Mouse (Mus musculus) myocyte (in vitro differentiated cells): Measurements from ENCODE around the gene Dab1. TPM values are rescaled to one million over a fixed set of nuclear protein-coding genes. Genes with fewer than 3 reads are reported as not detected.

ENCODE experiments used
- H3K27me3 ChIP-seq: one replicate; pipeline ENCODE4 v1.6.1; 2011; ENCODE audit not compliant: control insufficient read depth, insufficient read depth, insufficient read length
- H3K36me3 ChIP-seq: one replicate; pipeline ENCODE4 v1.6.1; 2011; ENCODE audit not compliant: control insufficient read depth, insufficient read depth
- H3K4me2 ChIP-seq: one replicate; pipeline ENCODE4 v1.6.1; 2011; ENCODE audit warnings: low read depth, control low read depth
- H3K4me3 ChIP-seq: one replicate; pipeline ENCODE4 v1.5.1; 2011; ENCODE audit warnings: mild to moderate bottlenecking, control low read depth, moderate library complexity
- H3K79me2 ChIP-seq: one replicate; pipeline ENCODE4 v1.6.1; 2011; ENCODE audit not compliant: control insufficient read depth, insufficient read depth
- H3ac ChIP-seq: one replicate; pipeline ENCODE4 v1.6.1; 2011; ENCODE audit not compliant: control insufficient read depth, insufficient read length
- CEBPB ChIP-seq: IDR thresholded peaks from 2 replicates; pipeline ENCODE4 v1.6.1; 2011; ENCODE audit warnings: mild to moderate bottlenecking, moderate library complexity; ENCODE audit not compliant: poor library complexity, insufficient read depth, severe bottlenecking
- E2F4 ChIP-seq: IDR thresholded peaks from one replicate; pipeline ENCODE4 v1.6.1; 2011; ENCODE audit warnings: mild to moderate bottlenecking, control low read depth, moderate library complexity; ENCODE audit not compliant: insufficient read depth
- MAX ChIP-seq: IDR thresholded peaks from one replicate; pipeline ENCODE4 v1.6.1; 2011; ENCODE audit warnings: low read depth, mild to moderate bottlenecking, control low read depth
- MYOD1 ChIP-seq, 3 experiments: IDR thresholded peaks; one replicate each; pipeline ENCODE4 v1.6.1; 2011; ENCODE audit warnings: control low read depth in 2 of 3, low read depth in 2 of 3, mild to moderate bottlenecking in 2 of 3, moderate library complexity in 1 of 3; ENCODE audit not compliant: insufficient read length in 2 of 3, control insufficient read depth in 1 of 3
- MYOG ChIP-seq, 3 experiments: IDR thresholded peaks; one replicate each; pipeline ENCODE4 v1.6.1; 2011; ENCODE audit warnings: control low read depth in 2 of 3, low read depth in 2 of 3, mild to moderate bottlenecking in 2 of 3; ENCODE audit not compliant: insufficient read length in 2 of 3, control insufficient read depth in 1 of 3, insufficient read depth in 1 of 3
- POLR2A ChIP-seq: IDR thresholded peaks from one replicate; pipeline ENCODE4 v1.6.1; 2011; ENCODE audit warnings: low read depth, mild to moderate bottlenecking, control low read depth, moderate library complexity; ENCODE audit not compliant: insufficient read length
- POLR2AphosphoS2 ChIP-seq: IDR thresholded peaks from one replicate; pipeline ENCODE4 v1.6.1; 2011; ENCODE audit warnings: low read depth, control low read depth; ENCODE audit not compliant: insufficient read length
- REST ChIP-seq: IDR thresholded peaks from one replicate; pipeline ENCODE4 v1.6.1; 2011; ENCODE audit warnings: mild to moderate bottlenecking, control low read depth, moderate library complexity; ENCODE audit not compliant: insufficient read depth, insufficient read length
- SRF ChIP-seq: IDR thresholded peaks from one replicate; pipeline ENCODE4 v1.6.1; 2011; ENCODE audit warnings: low read depth; ENCODE audit not compliant: control insufficient read depth, insufficient read length
- TCF12 ChIP-seq: IDR thresholded peaks from one replicate; pipeline ENCODE4 v1.6.1; 2011; ENCODE audit warnings: mild to moderate bottlenecking, control low read depth; ENCODE audit not compliant: poor library complexity, insufficient read depth, severe bottlenecking
- TCF3 ChIP-seq: IDR thresholded peaks from one replicate; pipeline ENCODE4 v1.6.1; 2011; ENCODE audit warnings: low read depth, control low read depth; ENCODE audit not compliant: insufficient read length
- USF1 ChIP-seq: IDR thresholded peaks from one replicate; pipeline ENCODE4 v1.6.1; 2011; ENCODE audit warnings: low read depth, mild to moderate bottlenecking, control low read depth, moderate library complexity
- polyA plus RNA-seq: library from polyadenylated mRNA; unstranded; fragments of >200 nt; fragmentation: generic; extraction: Trizol; gene quantifications from one replicate; pipeline ENCODE4 v1.2.1, GENCODE M21; 2012; ENCODE audit warnings: missing spikeins

Gene Dab1
- polyA plus RNA-seq, 1 experiment, result not detected

DNA sequence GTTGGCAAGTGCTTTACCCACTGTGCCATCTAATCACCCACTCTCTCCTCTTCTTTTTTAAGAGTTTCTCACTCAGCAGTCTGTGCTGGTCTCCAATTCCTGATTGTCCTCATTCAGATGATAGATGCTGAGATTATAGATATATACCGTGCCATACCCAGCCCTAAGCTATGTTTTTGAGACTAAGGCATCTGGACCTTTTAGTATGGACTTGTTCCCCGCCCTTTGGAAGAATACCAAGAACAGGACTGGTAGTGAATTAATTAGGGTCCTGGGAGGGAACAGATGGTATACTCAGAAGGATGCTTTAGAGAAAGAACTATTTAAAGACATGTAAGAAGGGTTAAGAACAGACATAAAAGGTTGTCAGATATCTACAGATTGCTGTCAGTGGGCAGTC, 268.9 kb downstream of the Dab1 start:
- Histone ChIP-seq H3K4me2 (no peak overlapping the region), H3ac (no peak overlapping the region), H3K79me2 (no peaks in the 10 kb centered on the region), H3K27me3 (no peaks in the 10 kb centered on the region), H3K36me3 (no peaks in the 10 kb centered on the region), H3K4me3 (no peak overlapping the region)
- TF ChIP-seq POLR2AphosphoS2 (no peak), POLR2A (no peak), TCF12 (no peak), MYOD1 (IDR thresholded peaks at IDR 0.05; ENCODE audit: control insufficient read depth in 1 of 3, insufficient read length in 2 of 3, low read depth in 2 of 3) (no peak)

GRCm38 (mm10) chr4:103889110-103889509, 270.0 kb downstream of the Dab1 start:
- Histone ChIP-seq H3K36me3 (no peaks in the 10 kb centered on the region), H3ac (no peak overlapping the region), H3K4me2 (no peak overlapping the region), H3K4me3 (no peak overlapping the region), H3K27me3 (no peaks in the 10 kb centered on the region), H3K79me2 (no peaks in the 10 kb centered on the region)
- TF ChIP-seq POLR2AphosphoS2 (no peak), MYOD1 (IDR thresholded peaks at IDR 0.05; ENCODE audit: control insufficient read depth in 1 of 3, insufficient read length in 2 of 3, low read depth in 2 of 3) (no peak), TCF3 (no peak), USF1 (no peak), CEBPB (no peak), POLR2A (no peak), REST (no peak), TCF12 (no peak), MAX (no peak), SRF (no peak)

DNA sequence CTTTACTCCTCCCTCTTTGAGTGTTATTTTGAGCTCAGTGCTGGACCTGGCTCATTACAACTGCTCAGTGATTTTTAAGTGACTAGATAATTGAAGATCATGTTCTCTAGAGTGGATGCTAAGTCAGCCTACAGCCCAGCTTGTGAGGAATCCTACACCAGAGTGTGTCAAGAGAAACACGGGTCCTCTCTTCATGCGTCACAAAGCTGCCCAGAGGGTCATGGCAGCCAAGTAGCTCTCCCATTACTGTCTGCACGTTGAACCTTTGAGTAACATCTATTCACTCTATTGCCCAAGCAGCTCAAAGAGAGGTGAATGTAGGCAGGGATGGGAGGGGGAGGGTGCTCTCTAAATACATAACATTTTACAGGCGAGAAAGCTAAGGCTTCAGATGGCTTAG, 277.6 kb downstream of the Dab1 start:
- TF ChIP-seq MAX (no peak), USF1 (no peak), POLR2AphosphoS2 (no peak), TCF12 (no peak), SRF (no peak), E2F4 (no peak), TCF3 (no peak), CEBPB (no peak), MYOG (IDR thresholded peaks at IDR 0.05; ENCODE audit: control insufficient read depth in 1 of 3, insufficient read depth in 1 of 3, insufficient read length in 2 of 3, low read depth in 2 of 3) (no peak), REST (no peak), POLR2A (no peak), MYOD1 (IDR thresholded peaks at IDR 0.05; ENCODE audit: control insufficient read depth in 1 of 3, insufficient read length in 2 of 3, low read depth in 2 of 3) (no peak)
- Histone ChIP-seq H3K4me3 (no peak overlapping the region), H3K4me2 (no peak overlapping the region), H3K79me2 (no peaks in the 10 kb centered on the region), H3ac (no peak overlapping the region), H3K36me3 (no peaks in the 10 kb centered on the region), H3K27me3 (no peaks in the 10 kb centered on the region)

DNA sequence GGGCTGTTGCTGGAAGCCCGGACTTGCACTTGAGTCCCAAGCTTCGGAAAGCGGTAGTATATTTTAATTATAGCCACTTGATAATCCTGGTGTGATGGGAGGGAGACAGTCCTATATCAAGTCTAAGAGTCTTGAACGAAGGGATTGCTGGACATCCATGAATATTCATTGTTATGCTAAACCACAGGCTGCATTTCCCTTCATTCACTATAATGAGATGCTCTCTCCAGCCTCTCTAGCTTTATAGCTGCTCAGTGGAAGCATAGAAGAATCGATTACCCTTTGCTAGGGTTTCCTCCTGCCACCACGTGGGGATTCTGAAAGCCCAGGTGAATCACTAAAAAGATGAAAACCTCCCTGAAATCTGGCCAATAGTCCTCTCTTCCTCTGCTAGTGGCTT, 278.5 kb downstream of the Dab1 start:
- Histone ChIP-seq H3ac (no peak overlapping the region), H3K36me3 (no peaks in the 10 kb centered on the region), H3K4me2 (no peak overlapping the region), H3K4me3 (no peak overlapping the region), H3K79me2 (no peaks in the 10 kb centered on the region), H3K27me3 (no peaks in the 10 kb centered on the region)
- TF ChIP-seq E2F4 (no peak), MYOD1 (IDR thresholded peaks at IDR 0.05; ENCODE audit: control insufficient read depth in 1 of 3, insufficient read length in 2 of 3, low read depth in 2 of 3) (no peak), MAX (no peak), SRF (no peak), TCF3 (no peak), USF1 (no peak), POLR2AphosphoS2 (no peak), POLR2A (no peak), TCF12 (no peak), REST (no peak), MYOG (IDR thresholded peaks at IDR 0.05; ENCODE audit: control insufficient read depth in 1 of 3, insufficient read depth in 1 of 3, insufficient read length in 2 of 3, low read depth in 2 of 3) (no peak), CEBPB (no peak)

- Histone ChIP-seq H3K4me3 (no peak overlapping the region), H3K4me2 (no peak overlapping the region), H3K79me2 (no peaks in the 10 kb centered on the region), H3ac (no peak overlapping the region), H3K27me3 (no peaks in the 10 kb centered on the region), H3K36me3 (no peaks in the 10 kb centered on the region)
- TF ChIP-seq MAX (no peak), TCF12 (no peak), POLR2AphosphoS2 (no peak), SRF (no peak), REST (no peak), USF1 (no peak), CEBPB (no peak), TCF3 (no peak), E2F4 (no peak), MYOD1 (IDR thresholded peaks at IDR 0.05; ENCODE audit: control insufficient read depth in 1 of 3, insufficient read length in 2 of 3, low read depth in 2 of 3) (no peak), MYOG (IDR thresholded peaks at IDR 0.05; ENCODE audit: control insufficient read depth in 1 of 3, insufficient read depth in 1 of 3, insufficient read length in 2 of 3, low read depth in 2 of 3) (no peak)
These were observed 292.3 kb downstream of the Dab1 start for GRCm38 (mm10) chr4:103911441-103911840.
